Mouse (Mus musculus): ENCODE results near the gene Slc24a3. TPM values are rescaled to one million over a fixed set of nuclear protein-coding genes. Genes with fewer than 3 reads are reported as not detected.

The Slc24a3 gene
- polyA plus RNA-seq (2015; fragmentation: Nextera tagmentation; extraction: Ambion mirVana), result 1.7 and 2.1 TPM in 2 replicates

DNA sequence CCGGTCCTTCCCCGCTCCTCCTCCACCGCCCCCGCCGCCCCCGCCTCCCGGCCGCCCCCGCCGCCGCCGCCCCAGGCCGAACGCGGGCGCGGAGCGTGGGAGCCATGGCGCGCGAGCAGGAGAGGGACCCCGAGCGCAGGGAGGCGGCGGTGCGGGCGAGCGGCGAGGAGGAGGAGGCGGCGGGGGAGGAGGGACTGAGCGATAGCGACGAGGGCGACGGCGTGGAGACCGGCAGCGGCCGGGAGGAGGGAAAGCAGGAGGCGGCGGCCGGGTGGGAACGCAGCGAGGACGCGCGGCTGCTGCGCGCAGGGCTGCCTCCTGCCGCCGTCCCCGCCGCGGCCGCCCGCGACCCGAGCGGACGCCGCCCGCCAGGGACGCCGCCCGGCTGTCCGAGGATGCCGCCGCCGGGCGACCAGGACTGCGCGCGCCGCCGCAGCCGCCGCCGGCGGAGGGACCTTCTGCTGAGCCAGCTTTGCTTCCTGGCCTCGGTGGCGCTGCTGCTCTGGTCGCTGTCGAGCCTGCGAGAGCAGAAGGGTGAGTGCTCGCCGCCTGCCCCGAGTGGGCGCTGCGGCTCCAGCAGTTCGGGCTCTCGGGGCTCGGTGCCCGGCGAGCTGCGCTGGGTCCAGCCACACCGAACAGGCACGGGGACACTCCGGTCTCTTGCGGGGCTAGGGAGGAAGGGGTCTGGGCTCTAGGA, at the start of gene Slc24a3:
Slc24a3 (plus strand) TSS at position 91 of the 697 bp plus-strand sequence.
- peaks cover 14% of the 10 kb centered on the region for H3K4me1 ChIP-seq
- H3K27ac ChIP-seq, result peak within 1 kb of the TSS; percentile 78
- ATAC-seq (replicated peaks; ENCODE audit: low FRiP score), result peak; percentile 94
- H3K9me3 ChIP-seq (replicated peaks), result no peaks in the 10 kb centered on the region
- H3K36me3 ChIP-seq, result no peaks in the 10 kb centered on the region
- peaks cover 12% of the 10 kb centered on the region for H3K27me3 ChIP-seq
- H3K4me3 ChIP-seq (replicated peaks), result peak within 1 kb of the TSS; percentile 74
- peak within 1 kb of the TSS; percentile 61 for H3K9ac ChIP-seq
- H3K4me2 ChIP-seq, result peak within 1 kb of the TSS; percentile 95
- under 1% methylated on average over 68 of the region's 100 CpGs for WGBS

DNA sequence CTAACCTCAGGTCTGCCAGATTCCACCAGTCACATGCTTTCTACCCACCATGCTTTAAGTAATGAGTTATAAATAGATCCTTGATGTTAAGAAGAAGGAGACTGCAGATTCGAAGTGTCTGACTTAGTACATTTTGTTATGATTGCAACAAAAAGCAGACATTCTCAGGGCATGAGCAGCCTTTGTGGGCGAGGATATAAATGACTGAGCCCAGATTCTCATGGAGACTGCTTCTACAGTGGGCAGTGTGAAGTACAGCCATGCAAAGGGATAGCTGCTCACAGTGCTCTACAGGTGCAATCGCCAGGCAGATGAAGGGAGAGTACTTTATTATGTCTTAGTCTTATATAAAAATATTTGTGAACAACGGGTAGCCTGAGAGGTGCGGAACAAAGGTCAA, 49.8 kb upstream of the Slc24a3 start:
- no peaks in the 10 kb centered on the region for H3K36me3 ChIP-seq
- H3K27ac ChIP-seq, result no peak overlapping the region
- H3K9me3 ChIP-seq (replicated peaks), result no peaks in the 10 kb centered on the region
- H3K27me3 ChIP-seq, result no peaks in the 10 kb centered on the region
- no peaks in the 10 kb centered on the region for H3K4me1 ChIP-seq
- no peak overlapping the region for H3K4me2 ChIP-seq
- ATAC-seq (replicated peaks; ENCODE audit: low FRiP score), result no peak
- H3K9ac ChIP-seq, result no peak overlapping the region
- H3K4me3 ChIP-seq (replicated peaks), result no peak overlapping the region
- 76% methylated on average over 5 of the region's 5 CpGs for WGBS

DNA sequence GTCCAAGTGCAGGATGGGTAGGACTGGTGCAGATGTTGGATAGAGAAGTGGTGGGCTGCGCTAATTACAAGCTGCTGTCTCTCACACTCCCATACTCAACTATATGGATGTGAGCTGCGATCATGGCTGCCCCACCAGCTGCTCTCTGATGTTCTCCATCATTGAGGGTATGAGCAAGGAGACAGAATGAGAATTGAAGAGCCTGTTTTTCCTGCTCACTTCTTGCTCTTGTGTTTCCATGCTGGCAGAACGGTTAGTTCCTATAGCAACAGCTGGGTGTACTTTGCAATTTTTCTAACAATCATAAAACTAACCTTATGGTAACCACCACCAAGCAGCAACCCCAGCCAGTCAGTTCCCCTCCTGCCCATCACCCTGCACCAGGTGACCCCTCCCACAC, 39.8 kb upstream of the Slc24a3 start:
- H3K27ac ChIP-seq, result no peak overlapping the region
- H3K9me3 ChIP-seq (replicated peaks), result no peaks in the 10 kb centered on the region
- ATAC-seq (replicated peaks; ENCODE audit: low FRiP score), result no peak
- no peaks in the 10 kb centered on the region for H3K4me1 ChIP-seq
- H3K27me3 ChIP-seq, result no peaks in the 10 kb centered on the region
- H3K36me3 ChIP-seq, result no peaks in the 10 kb centered on the region
- WGBS, result 83% methylated on average over 3 of the region's 3 CpGs
- H3K9ac ChIP-seq, result no peak overlapping the region
- no peak overlapping the region for H3K4me3 ChIP-seq (replicated peaks)
- no peak overlapping the region for H3K4me2 ChIP-seq

- no peak overlapping the region for H3K4me2 ChIP-seq
- WGBS, result 76% methylated on average over 4 of the region's 4 CpGs
- H3K27ac ChIP-seq, result no peak overlapping the region
- H3K4me3 ChIP-seq (replicated peaks), result no peak overlapping the region
- ATAC-seq (replicated peaks; ENCODE audit: low FRiP score), result no peak
- H3K27me3 ChIP-seq, result no peaks in the 10 kb centered on the region
- no peaks in the 10 kb centered on the region for H3K9me3 ChIP-seq (replicated peaks)
- H3K9ac ChIP-seq, result no peak overlapping the region
- H3K4me1 ChIP-seq, result no peaks in the 10 kb centered on the region
- H3K36me3 ChIP-seq, result no peaks in the 10 kb centered on the region
Observed at GRCm38 (mm10) chr2:145136625-145137291, 30.8 kb upstream of the Slc24a3 start.

GRCm38 (mm10) chr2:145150407-145150806, 17.1 kb upstream of the Slc24a3 start:
- WGBS, result 65% methylated on average over 1 of the region's 1 CpGs
- no peak overlapping the region for H3K27ac ChIP-seq
- no peak overlapping the region for H3K4me3 ChIP-seq (replicated peaks)

GRCm38 (mm10) chr2:145150821-145151220, 16.7 kb upstream of the Slc24a3 start:
- Histone ChIP-seq H3K4me2 (no peak overlapping the region), H3K36me3 (no peaks in the 10 kb centered on the region), H3K4me3 (replicated peaks) (no peak overlapping the region), H3K27me3 (no peaks in the 10 kb centered on the region), H3K9ac (no peak overlapping the region), H3K9me3 (replicated peaks) (no peaks in the 10 kb centered on the region), H3K27ac (no peak overlapping the region), H3K4me1 (no peaks in the 10 kb centered on the region)
- 79% methylated on average over 3 of the region's 3 CpGs for WGBS
- ATAC-seq (replicated peaks; ENCODE audit: low FRiP score), result no peak

More at GRCm38 (mm10) chr2:145150407-145150806, 17.1 kb upstream of the Slc24a3 start:
- H3K4me1 ChIP-seq, result no peaks in the 10 kb centered on the region
- no peak for ATAC-seq (replicated peaks; ENCODE audit: low FRiP score)
- no peak overlapping the region for H3K9ac ChIP-seq
- no peaks in the 10 kb centered on the region for H3K9me3 ChIP-seq (replicated peaks)
- no peak overlapping the region for H3K4me2 ChIP-seq
- H3K27me3 ChIP-seq, result no peaks in the 10 kb centered on the region
- no peaks in the 10 kb centered on the region for H3K36me3 ChIP-seq

GRCm38 (mm10) chr2:145152281-145152680, 15.3 kb upstream of the Slc24a3 start:
- no peak overlapping the region for H3K4me2 ChIP-seq
- ATAC-seq (replicated peaks; ENCODE audit: low FRiP score), result no peak
- H3K9ac ChIP-seq, result no peak overlapping the region
- no peaks in the 10 kb centered on the region for H3K36me3 ChIP-seq
- H3K27me3 ChIP-seq, result no peaks in the 10 kb centered on the region
- H3K4me1 ChIP-seq, result no peaks in the 10 kb centered on the region
- 81% methylated on average over 1 of the region's 1 CpGs for WGBS
- no peaks in the 10 kb centered on the region for H3K9me3 ChIP-seq (replicated peaks)
- no peak overlapping the region for H3K27ac ChIP-seq
- no peak overlapping the region for H3K4me3 ChIP-seq (replicated peaks)

GRCm38 (mm10) chr2:145158972-145159371, 8.6 kb upstream of the Slc24a3 start:
- Histone ChIP-seq H3K9me3 (replicated peaks) (no peaks in the 10 kb centered on the region), H3K4me2 (no peak overlapping the region), H3K9ac (no peak overlapping the region), H3K4me1 (no peaks in the 10 kb centered on the region), H3K36me3 (no peaks in the 10 kb centered on the region), H3K27ac (no peak overlapping the region), H3K27me3 (no peaks in the 10 kb centered on the region), H3K4me3 (replicated peaks) (no peak overlapping the region)
- no peak for ATAC-seq (replicated peaks; ENCODE audit: low FRiP score)
- WGBS, result 64% methylated on average over 1 of the region's 1 CpGs

GRCm38 (mm10) chr2:145161046-145161700, 6.4 kb upstream of the Slc24a3 start:
- Histone ChIP-seq H3K27ac (no peak overlapping the region), H3K9me3 (replicated peaks) (no peaks in the 10 kb centered on the region), H3K4me1 (no peaks in the 10 kb centered on the region), H3K4me2 (no peak overlapping the region), H3K27me3 (no peaks in the 10 kb centered on the region), H3K9ac (no peak overlapping the region), H3K36me3 (no peaks in the 10 kb centered on the region), H3K4me3 (replicated peaks) (no peak overlapping the region)
- ATAC-seq (replicated peaks; ENCODE audit: low FRiP score), result peak; percentile 83
- 28% methylated on average over 12 of the region's 12 CpGs for WGBS

- ATAC-seq (replicated peaks; ENCODE audit: low FRiP score), result no peak
- Histone ChIP-seq H3K4me2 (no peak overlapping the region), H3K36me3 (no peaks in the 10 kb centered on the region), H3K9ac (no peak overlapping the region), H3K4me3 (replicated peaks) (no peak overlapping the region), H3K27ac (no peak overlapping the region), H3K9me3 (replicated peaks) (no peaks in the 10 kb centered on the region), H3K4me1 (peaks cover 14% of the 10 kb centered on the region), H3K27me3 (peaks cover 3% of the 10 kb centered on the region)
- WGBS, result 76% methylated on average over 5 of the region's 5 CpGs
Observed at GRCm38 (mm10) chr2:145164086-145164485, 3.5 kb upstream of the Slc24a3 start.

GRCm38 (mm10) chr2:145164562-145164961, 3.0 kb upstream of the Slc24a3 start:
- Histone ChIP-seq H3K9me3 (replicated peaks) (no peaks in the 10 kb centered on the region), H3K9ac (no peak overlapping the region), H3K4me3 (replicated peaks) (no peak overlapping the region), H3K4me1 (peaks cover 14% of the 10 kb centered on the region), H3K27ac (no peak overlapping the region), H3K4me2 (no peak overlapping the region), H3K27me3 (peaks cover 8% of the 10 kb centered on the region), H3K36me3 (no peaks in the 10 kb centered on the region)
- WGBS, result 63% methylated on average over 4 of the region's 4 CpGs
- no peak for ATAC-seq (replicated peaks; ENCODE audit: low FRiP score)

GRCm38 (mm10) chr2:145165076-145165475, 2.5 kb upstream of the Slc24a3 start:
- no peak overlapping the region for H3K4me2 ChIP-seq
- H3K9ac ChIP-seq, result no peak overlapping the region
- H3K36me3 ChIP-seq, result no peaks in the 10 kb centered on the region
- no peak for ATAC-seq (replicated peaks; ENCODE audit: low FRiP score)
- H3K4me3 ChIP-seq (replicated peaks), result no peak overlapping the region
- H3K9me3 ChIP-seq (replicated peaks), result no peaks in the 10 kb centered on the region
- H3K4me1 ChIP-seq, result peaks cover 14% of the 10 kb centered on the region
- WGBS, result 92% methylated on average over 3 of the region's 3 CpGs
- no peak overlapping the region for H3K27ac ChIP-seq
- peaks cover 12% of the 10 kb centered on the region for H3K27me3 ChIP-seq

Data from kidney, embryonic 15.5 days (tissue).